Mouse (Mus musculus): ENCODE results near the gene Rgsl1. TPM values are rescaled to one million over a fixed set of nuclear protein-coding genes. Genes with fewer than 3 reads are reported as not detected.
A peak's percentile ranks its signal among the peaks of the same experiment; 100 is the strongest.

The Rgsl1 gene
- polyA plus RNA-seq, 1 experiment from 2014 or later: not detected

GRCm38 (mm10) chr1:153820216-153820615 lies 23.7 kb downstream of the Rgsl1 start:
- no peak for ATAC-seq

DNA sequence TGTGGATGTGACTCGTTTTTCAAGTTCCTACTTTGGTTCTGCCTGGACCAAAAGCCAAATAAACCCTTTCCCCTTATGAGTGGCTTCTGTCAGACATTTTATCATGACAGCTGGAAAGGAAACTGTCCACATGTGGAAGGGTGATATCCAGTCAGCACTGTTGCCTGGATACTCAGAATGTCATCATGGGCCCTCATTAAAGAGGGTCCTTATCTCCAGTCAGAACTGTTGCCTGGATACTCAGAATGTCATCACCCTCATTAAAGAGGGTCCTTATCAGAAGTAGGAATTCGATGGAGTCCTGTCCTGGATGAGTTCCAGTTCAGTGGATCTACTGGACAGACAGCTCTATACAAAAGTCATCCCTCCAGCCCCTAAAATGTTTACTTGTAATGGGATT lies 29.7 kb downstream of the Rgsl1 start:
- ATAC-seq: no peak
- WGBS: 33% methylated on average over 2 of the region's 2 CpGs
- H3K4me1 ChIP-seq (replicated peaks): no peaks in the 10 kb centered on the region

More at GRCm38 (mm10) chr1:153820216-153820615, 23.7 kb downstream of the Rgsl1 start:
- WGBS: 81% methylated on average over 3 of the region's 3 CpGs
- Histone ChIP-seq H3K9ac (no peak overlapping the region), H3K36me3 (no peaks in the 10 kb centered on the region), H3K9me3 (no peaks in the 10 kb centered on the region), H3K27ac (no peak overlapping the region), H3K4me3 (replicated peaks) (no peak overlapping the region), H3K4me1 (replicated peaks) (no peaks in the 10 kb centered on the region), H3K4me2 (replicated peaks) (no peak overlapping the region), H3K27me3 (replicated peaks) (no peaks in the 10 kb centered on the region)

DNA sequence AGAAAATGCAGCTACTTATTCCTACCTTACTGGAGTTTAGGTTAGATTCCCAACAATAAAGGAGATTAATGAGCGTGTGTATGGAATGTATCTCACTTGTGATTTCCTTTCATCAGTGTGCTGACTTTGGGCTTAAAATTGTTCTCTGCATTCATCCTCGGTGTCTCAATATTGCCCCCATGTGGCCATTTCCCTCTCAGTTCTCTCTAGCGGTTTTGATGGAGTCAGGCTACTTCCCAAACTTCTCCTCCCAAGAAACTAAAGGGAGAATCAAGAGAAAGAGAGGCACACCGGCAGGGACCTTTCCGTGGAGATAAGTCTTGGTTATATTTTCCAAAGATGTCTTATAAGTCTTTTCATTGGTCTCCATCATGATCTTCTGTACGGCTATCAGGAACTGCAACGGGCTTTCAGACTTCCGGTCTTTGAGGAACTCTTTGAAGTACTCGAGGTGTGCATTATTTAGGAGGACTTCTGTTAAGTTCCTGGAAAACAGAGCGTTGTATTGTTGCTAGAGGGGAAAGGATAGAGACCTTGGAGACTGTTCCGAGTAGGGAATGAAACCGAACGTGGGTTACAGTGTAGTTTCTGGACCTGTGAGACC lies 36.5 kb downstream of the Rgsl1 start:
- Histone ChIP-seq H3K9ac (no peak overlapping the region), H3K27me3 (replicated peaks) (no peaks in the 10 kb centered on the region), H3K36me3 (no peaks in the 10 kb centered on the region), H3K27ac (no peak overlapping the region), H3K4me1 (replicated peaks) (no peaks in the 10 kb centered on the region), H3K4me2 (replicated peaks) (no peak overlapping the region), H3K4me3 (replicated peaks) (no peak overlapping the region), H3K9me3 (no peaks in the 10 kb centered on the region)
- peak; percentile 49; the same call in 1 of the 2 replicates for ATAC-seq
- 55% methylated on average over 13 of the region's 13 CpGs for WGBS

More for the DNA sequence above, 29.7 kb downstream of the Rgsl1 start:
- no peak overlapping the region for H3K27ac ChIP-seq
- H3K9ac ChIP-seq: no peak overlapping the region
- H3K4me2 ChIP-seq (replicated peaks): no peak overlapping the region
- H3K27me3 ChIP-seq (replicated peaks): no peaks in the 10 kb centered on the region
- no peaks in the 10 kb centered on the region for H3K9me3 ChIP-seq
- no peak overlapping the region for H3K4me3 ChIP-seq (replicated peaks)
- no peaks in the 10 kb centered on the region for H3K36me3 ChIP-seq

- H3K4me3 ChIP-seq (replicated peaks): no peak overlapping the region
- H3K27me3 ChIP-seq (replicated peaks): no peaks in the 10 kb centered on the region
- H3K9ac ChIP-seq: no peak overlapping the region
- no peaks in the 10 kb centered on the region for H3K9me3 ChIP-seq
- H3K4me1 ChIP-seq (replicated peaks): no peaks in the 10 kb centered on the region
- no peak overlapping the region for H3K4me2 ChIP-seq (replicated peaks)
- ATAC-seq: no peak
- no peaks in the 10 kb centered on the region for H3K36me3 ChIP-seq
- WGBS: 77% methylated on average over 8 of the region's 8 CpGs
- H3K27ac ChIP-seq: no peak overlapping the region
These were observed 40.4 kb downstream of the Rgsl1 start for GRCm38 (mm10) chr1:153803530-153803929.

- H3K36me3 ChIP-seq: no peaks in the 10 kb centered on the region
- H3K4me2 ChIP-seq (replicated peaks): no peak overlapping the region
- no peaks in the 10 kb centered on the region for H3K4me1 ChIP-seq (replicated peaks)
- H3K4me3 ChIP-seq (replicated peaks): no peak overlapping the region
- WGBS: 84% methylated on average over 7 of the region's 7 CpGs
- no peaks in the 10 kb centered on the region for H3K27me3 ChIP-seq (replicated peaks)
- H3K27ac ChIP-seq: no peak overlapping the region
- no peak for ATAC-seq
- H3K9me3 ChIP-seq: no peaks in the 10 kb centered on the region
- no peak overlapping the region for H3K9ac ChIP-seq
These were observed 41.3 kb downstream of the Rgsl1 start for GRCm38 (mm10) chr1:153802691-153803090.

GRCm38 (mm10) chr1:153794241-153794640 lies 49.7 kb downstream of the Rgsl1 start:
- H3K27me3 ChIP-seq (replicated peaks): no peaks in the 10 kb centered on the region
- no peak for ATAC-seq
- WGBS: 79% methylated on average over 3 of the region's 3 CpGs
- H3K4me3 ChIP-seq (replicated peaks): no peak overlapping the region
- no peak overlapping the region for H3K27ac ChIP-seq
- no peaks in the 10 kb centered on the region for H3K4me1 ChIP-seq (replicated peaks)
- no peaks in the 10 kb centered on the region for H3K36me3 ChIP-seq
- H3K9me3 ChIP-seq: no peaks in the 10 kb centered on the region
- H3K4me2 ChIP-seq (replicated peaks): no peak overlapping the region
- H3K9ac ChIP-seq: no peak overlapping the region

GRCm38 (mm10) chr1:153790708-153791107 lies 53.2 kb downstream of the Rgsl1 start:
- Histone ChIP-seq H3K9ac (no peak overlapping the region), H3K27ac (no peak overlapping the region), H3K9me3 (no peaks in the 10 kb centered on the region), H3K36me3 (no peaks in the 10 kb centered on the region), H3K27me3 (replicated peaks) (no peaks in the 10 kb centered on the region), H3K4me3 (replicated peaks) (no peak overlapping the region), H3K4me1 (replicated peaks) (no peaks in the 10 kb centered on the region), H3K4me2 (replicated peaks) (no peak overlapping the region)
- WGBS: 66% methylated on average over 2 of the region's 2 CpGs
- ATAC-seq: no peak

DNA sequence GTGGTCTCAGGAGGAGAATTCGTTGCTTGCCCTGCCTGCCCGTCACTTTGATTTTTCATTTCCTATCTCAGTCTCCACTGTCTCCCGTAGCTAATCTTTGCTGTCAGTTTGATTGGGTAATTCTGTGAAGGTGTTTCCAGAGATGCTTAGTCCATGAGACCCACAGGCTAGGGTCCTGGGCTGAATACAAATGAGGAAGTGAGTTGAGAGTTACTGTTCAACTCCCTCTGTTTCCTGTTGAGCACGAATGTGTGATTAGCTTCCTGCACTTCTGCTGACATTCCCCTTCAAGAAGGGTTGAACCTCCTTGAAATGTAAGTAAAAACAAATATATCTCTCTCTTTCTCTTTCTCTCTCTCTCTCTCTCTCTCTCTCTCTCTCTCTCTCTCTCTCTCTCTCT lies 58.3 kb downstream of the Rgsl1 start:
- Histone ChIP-seq H3K4me1 (replicated peaks) (no peaks in the 10 kb centered on the region), H3K36me3 (no peaks in the 10 kb centered on the region), H3K27me3 (replicated peaks) (no peaks in the 10 kb centered on the region), H3K9ac (no peak overlapping the region), H3K9me3 (no peaks in the 10 kb centered on the region), H3K4me2 (replicated peaks) (no peak overlapping the region), H3K4me3 (replicated peaks) (no peak overlapping the region), H3K27ac (no peak overlapping the region)
- no peak for ATAC-seq
- WGBS: 56% methylated on average over 4 of the region's 4 CpGs

- Histone ChIP-seq H3K4me3 (replicated peaks) (no peak overlapping the region), H3K36me3 (no peaks in the 10 kb centered on the region), H3K27ac (no peak overlapping the region), H3K9ac (no peak overlapping the region), H3K9me3 (no peaks in the 10 kb centered on the region), H3K4me1 (replicated peaks) (no peaks in the 10 kb centered on the region), H3K4me2 (replicated peaks) (no peak overlapping the region), H3K27me3 (replicated peaks) (no peaks in the 10 kb centered on the region)
- WGBS: 46% methylated on average over 1 of the region's 1 CpGs
- ATAC-seq: no peak
These were observed 60.6 kb downstream of the Rgsl1 start for GRCm38 (mm10) chr1:153783339-153783738.

GRCm38 (mm10) chr1:153778205-153778604 lies 65.7 kb downstream of the Rgsl1 start:
- H3K4me3 ChIP-seq (replicated peaks): no peak overlapping the region
- no peak overlapping the region for H3K9ac ChIP-seq
- WGBS: 89% methylated on average over 10 of the region's 10 CpGs
- H3K4me1 ChIP-seq (replicated peaks): peaks cover 7% of the 10 kb centered on the region; the same call in 1 of the 2 replicates
- no peaks in the 10 kb centered on the region for H3K9me3 ChIP-seq
- no peak for ATAC-seq
- no peak overlapping the region for H3K4me2 ChIP-seq (replicated peaks)
- no peak overlapping the region for H3K27ac ChIP-seq
- no peaks in the 10 kb centered on the region for H3K27me3 ChIP-seq (replicated peaks)
- no peaks in the 10 kb centered on the region for H3K36me3 ChIP-seq

DNA sequence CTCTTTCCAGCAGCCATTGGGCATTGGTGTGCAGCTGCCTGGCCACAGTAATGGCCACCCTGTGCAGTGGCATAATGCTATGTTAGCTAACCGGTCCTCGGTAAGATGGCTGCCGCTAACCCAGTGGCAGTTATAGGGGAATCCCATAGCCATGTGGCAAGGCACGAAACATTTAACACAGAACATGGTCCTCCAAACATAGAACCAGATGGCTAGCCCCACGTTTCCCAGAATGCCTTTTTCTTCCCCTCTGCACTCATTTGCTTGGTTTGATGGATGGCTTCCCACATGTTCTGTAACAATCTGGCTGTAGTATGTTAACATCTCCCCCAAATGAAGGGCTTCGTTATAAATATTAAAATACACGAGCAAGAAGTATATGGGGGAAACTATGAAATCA lies 67.7 kb downstream of the Rgsl1 start:
- Histone ChIP-seq H3K27me3 (replicated peaks) (no peaks in the 10 kb centered on the region), H3K4me1 (replicated peaks) (peaks cover 11% of the 10 kb centered on the region), H3K36me3 (no peaks in the 10 kb centered on the region), H3K4me2 (replicated peaks) (no peak overlapping the region), H3K27ac (no peak overlapping the region), H3K9me3 (no peaks in the 10 kb centered on the region), H3K9ac (no peak overlapping the region), H3K4me3 (replicated peaks) (no peak overlapping the region)
- ATAC-seq: no peak
- 82% methylated on average over 7 of the region's 7 CpGs for WGBS

- peak; percentile 54 for ATAC-seq
- no peak overlapping the region for H3K9ac ChIP-seq
- H3K27ac ChIP-seq: no peak overlapping the region
- no peaks in the 10 kb centered on the region for H3K27me3 ChIP-seq (replicated peaks)
- H3K36me3 ChIP-seq: no peaks in the 10 kb centered on the region
- H3K4me3 ChIP-seq (replicated peaks): no peak overlapping the region
- peaks cover 11% of the 10 kb centered on the region for H3K4me1 ChIP-seq (replicated peaks)
- 46% methylated on average over 6 of the region's 6 CpGs for WGBS
- H3K4me2 ChIP-seq (replicated peaks): no peak overlapping the region
- no peaks in the 10 kb centered on the region for H3K9me3 ChIP-seq
These were observed 68.8 kb downstream of the Rgsl1 start for GRCm38 (mm10) chr1:153775174-153775573.

- Histone ChIP-seq H3K27me3 (replicated peaks) (no peaks in the 10 kb centered on the region), H3K4me2 (replicated peaks) (peak overlapping the region; percentile 33; the same call in 1 of the 2 replicates), H3K4me1 (replicated peaks) (peaks cover 10% of the 10 kb centered on the region), H3K9me3 (no peaks in the 10 kb centered on the region), H3K4me3 (replicated peaks) (no peak overlapping the region), H3K36me3 (no peaks in the 10 kb centered on the region), H3K9ac (no peak overlapping the region), H3K27ac (peak overlapping the region; percentile 84)
- ATAC-seq: peak; percentile 65
- WGBS: 68% methylated on average over 1 of the region's 1 CpGs
These were observed 73.2 kb downstream of the Rgsl1 start for GRCm38 (mm10) chr1:153770776-153771167.

Measured in intestine, embryonic 15.5 days (tissue).